Mouse (Mus musculus) CH12.LX (cell line): ENCODE data around the gene Rab11fip3. TPM values are rescaled to one million over a fixed set of nuclear protein-coding genes. Genes with fewer than 3 reads are reported as not detected.

Experiments used
- DNase-seq: peaks from one replicate; pipeline ENCODE4 v3.0.0-alpha.2; 2013; ENCODE audit errors: extremely low read depth
- H3K27ac ChIP-seq: 2 replicates; pipeline ENCODE4 v1.5.1; 2012; ENCODE audit warnings: low read depth, mild to moderate bottlenecking, control low read depth, moderate library complexity; ENCODE audit not compliant: insufficient read depth
- H3K27me3 ChIP-seq: replicated peaks from 2 replicates; pipeline ENCODE3; 2012; ENCODE audit warnings: inconsistent platforms
- H3K36me3 ChIP-seq, 2 experiments: replicated peaks in 1 of 2; 2 replicates each; pipeline versions ENCODE3 to v1.6.1; 2012; ENCODE audit warnings: inconsistent platforms in 1 of 2, low read length in 1 of 2, mild to moderate bottlenecking in 1 of 2, mixed read lengths in 1 of 2, moderate library complexity in 1 of 2; ENCODE audit not compliant: control insufficient read depth in 1 of 2, insufficient read depth in 1 of 2
- H3K4me1 ChIP-seq, 2 experiments: 2 replicates each; pipeline ENCODE4 v1.6.1; 2012; ENCODE audit warnings: inconsistent platforms in 1 of 2, moderate library complexity in 1 of 2; ENCODE audit not compliant: insufficient read depth in 2 of 2, control insufficient read depth in 1 of 2
- H3K4me2 ChIP-seq: 2 replicates; pipeline ENCODE4 v1.6.1; 2012; ENCODE audit warnings: low read depth, mild to moderate bottlenecking, control low read depth; ENCODE audit not compliant: poor library complexity, insufficient read depth, severe bottlenecking
- H3K4me3 ChIP-seq, 3 experiments: fragments of 150-350 bp in 1 of 3; sonication (generic) in 1 of 3; replicated peaks in 1 of 3; 2 replicates each; pipeline versions ENCODE3 to v1.5.1; 2011 to 2012; ENCODE audit warnings: low read depth in 2 of 3, low read length in 2 of 3, mild to moderate bottlenecking in 2 of 3, moderate library complexity in 2 of 3, control low read depth in 1 of 3, improper control_type of control experiment in 1 of 3, inconsistent platforms in 1 of 3, mixed read lengths in 1 of 3; ENCODE audit not compliant: poor library complexity in 1 of 3
- H3K79me2 ChIP-seq: replicated peaks from 2 replicates; pipeline ENCODE4 v1.6.1; 2012; ENCODE audit warnings: mild to moderate bottlenecking, moderate library complexity; ENCODE audit not compliant: control insufficient read depth, poor library complexity, insufficient read depth, severe bottlenecking; ENCODE audit errors: extremely low read depth
- H3K9ac ChIP-seq: 2 replicates; pipeline ENCODE4 v1.6.1; 2012; ENCODE audit warnings: low read depth, mild to moderate bottlenecking, control low read depth, moderate library complexity; ENCODE audit not compliant: insufficient read depth
- H3K9me3 ChIP-seq: replicated peaks from 2 replicates; pipeline ENCODE3; 2012; ENCODE audit warnings: low read length, inconsistent platforms, mixed read lengths
- BHLHE40 ChIP-seq: IDR thresholded peaks from 2 replicates; pipeline ENCODE4 v1.6.1; 2011; ENCODE audit warnings: mild to moderate bottlenecking, low read depth, low read length, improper control_type of control experiment
- CHD1 ChIP-seq: IDR thresholded peaks from 2 replicates; pipeline ENCODE4 v1.6.1; 2012; ENCODE audit warnings: low read depth, low read length, improper control_type of control experiment, inconsistent platforms
- ETS1 ChIP-seq: conservative IDR thresholded peaks from 2 replicates; pipeline ENCODE4 v1.6.1; 2012; ENCODE audit warnings: low read depth, mild to moderate bottlenecking, inconsistent platforms, low read length, improper control_type of control experiment, moderate library complexity
- IRF4 ChIP-seq: IDR thresholded peaks from 2 replicates; pipeline ENCODE4 v1.6.1; 2014; ENCODE audit warnings: low read depth, mild to moderate bottlenecking, inconsistent platforms, low read length, improper control_type of control experiment
- JUN ChIP-seq: IDR thresholded peaks from 2 replicates; pipeline ENCODE4 v1.6.1; 2011; ENCODE audit warnings: low read depth, mild to moderate bottlenecking, low read length, improper control_type of control experiment, moderate library complexity; ENCODE audit not compliant: insufficient read depth
- JUND ChIP-seq: conservative IDR thresholded peaks from 2 replicates; pipeline ENCODE4 v1.6.1; 2011; ENCODE audit warnings: low read depth, low read length, improper control_type of control experiment
- KAT2A ChIP-seq: IDR thresholded peaks from 2 replicates; pipeline ENCODE4 v1.6.1; 2012; ENCODE audit warnings: low read length, improper control_type of control experiment, inconsistent platforms; ENCODE audit not compliant: insufficient replicate concordance
- MAFK ChIP-seq: IDR thresholded peaks from 2 replicates; pipeline ENCODE4 v1.6.1; 2011; ENCODE audit warnings: low read length, improper control_type of control experiment; ENCODE audit not compliant: insufficient replicate concordance
- NRF1 ChIP-seq: IDR thresholded peaks from 2 replicates; pipeline ENCODE4 v1.6.1; 2014; ENCODE audit warnings: low read depth, mild to moderate bottlenecking, inconsistent platforms, low read length, improper control_type of control experiment, moderate library complexity
- TBP ChIP-seq: conservative IDR thresholded peaks from 2 replicates; pipeline ENCODE4 v1.6.1; 2011; ENCODE audit warnings: low read depth, low read length, improper control_type of control experiment
- dilution Hi-C: fragments of 300-500 bp; cut with MboI; formaldehyde crosslinking; loops from 2 replicates; pipeline ENCODE4 v1.14.3; 2020; ENCODE audit warnings: low sequenced_read_pairs; ENCODE audit not compliant: extremely low pct_unique_long_range_greater_than_20kb, extremely low pct_ligation_motif_present
- in situ Hi-C: fragments of 300-500 bp; cut with MboI; formaldehyde crosslinking; loops from 3 replicates; pipeline ENCODE4 v1.14.3; 2019; ENCODE audit warnings: low sequenced_read_pairs, low pct_ligation_motif_present, low pct_unique_long_range_greater_than_20kb, mixed read lengths
- polyA plus RNA-seq: library from polyadenylated mRNA; unstranded; fragments of >175 nt; gene quantifications from 2 replicates; pipeline ENCODE4 v1.2.1, GENCODE M21; 2012; ENCODE audit warnings: low read depth; ENCODE audit not compliant: insufficient read length
- total RNA-seq, 2 experiments: library from RNA; depleted of rRNA; stranded (reverse); fragments of 300-350 nt in 1 of 2; fragments of >200 nt in 1 of 2; gene quantifications; 2 replicates each; pipeline ENCODE4 v1.2.3; 2012 to 2014

Gene Rab11fip3
- total and polyA plus RNA-seq, 3 experiments, result 3.5 to 7.6 (median 4.6) TPM

DNA sequence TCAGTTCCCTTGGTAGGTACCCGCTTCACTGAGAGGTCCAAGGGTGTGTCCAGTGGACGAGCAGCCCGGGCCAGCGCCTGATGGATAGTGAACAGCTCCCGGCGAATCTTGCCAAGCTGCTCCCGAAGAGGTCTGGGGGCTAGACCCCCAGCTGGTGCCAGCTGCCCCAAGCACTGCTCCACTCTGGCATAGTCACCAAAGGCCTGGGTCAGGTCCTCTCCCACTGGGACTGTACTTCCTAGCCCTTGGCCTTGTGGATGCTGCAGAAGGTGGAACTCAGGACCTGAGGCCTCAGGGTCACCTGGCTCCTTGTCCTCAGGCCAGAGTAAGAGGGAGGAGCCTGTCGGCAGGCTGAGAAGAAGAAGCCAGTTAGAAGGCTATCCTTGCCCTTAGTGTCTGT lies 122.5 kb downstream of the Rab11fip3 start:
- Histone ChIP-seq H3K9ac (no peak overlapping the region), H3K4me1 (peaks cover 11 to 17% of the 10 kb centered on the region in 2 experiments; a peak in 3 of 4 replicates), H3K9me3 (no peaks in the 10 kb centered on the region), H3K27me3 (peaks cover 51% of the 10 kb centered on the region), H3K36me3 (no peaks in the 10 kb centered on the region), H3K4me2 (no peak overlapping the region), H3K4me3 (no peak overlapping the region), H3K79me2 (no peaks in the 10 kb centered on the region), H3K27ac (no peak overlapping the region)
- DNase-seq, result no peak
- dilution Hi-C loops, result no loop called here
- TF ChIP-seq CHD1 (no peak), TBP (no peak)
- in situ Hi-C loops, result no loop called here

DNA sequence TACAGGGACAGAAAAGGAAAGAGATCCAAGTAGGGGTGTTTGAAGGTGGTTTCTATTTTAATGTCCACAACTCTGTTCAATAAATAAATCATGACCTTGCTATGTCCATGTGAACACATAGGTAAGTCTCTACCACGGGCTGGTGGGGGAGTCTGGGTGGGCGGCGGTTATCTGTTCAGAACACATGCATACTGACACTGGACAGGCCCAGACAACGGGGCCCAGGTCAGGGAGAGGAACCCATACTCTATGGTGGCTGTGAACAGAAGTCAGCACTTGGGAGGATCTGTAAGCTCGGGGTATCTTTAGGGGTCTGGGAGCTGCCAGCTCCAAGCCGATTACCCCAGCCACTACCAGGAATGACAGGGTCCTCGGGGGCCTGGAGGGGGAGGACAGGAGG lies 123.0 kb downstream of the Rab11fip3 start:
- dilution Hi-C loops, result no loop called here
- H3K36me3 ChIP-seq, result no peaks in the 10 kb centered on the region
- H3K9me3 ChIP-seq, result no peaks in the 10 kb centered on the region
- H3K27ac ChIP-seq, result no peak overlapping the region
- no peak overlapping the region for H3K4me2 ChIP-seq
- peaks cover 11 to 17% of the 10 kb centered on the region in 2 experiments; a peak in 3 of 4 replicates for H3K4me1 ChIP-seq
- H3K79me2 ChIP-seq, result peaks cover 4% of the 10 kb centered on the region; the same call in 1 of the 2 replicates
- no peak for DNase-seq
- in situ Hi-C loops, result no loop called here
- no peak overlapping the region for H3K9ac ChIP-seq
- no peak overlapping the region for H3K4me3 ChIP-seq
- TF ChIP-seq IRF4, result no peak
- H3K27me3 ChIP-seq, result peaks cover 45% of the 10 kb centered on the region

DNA sequence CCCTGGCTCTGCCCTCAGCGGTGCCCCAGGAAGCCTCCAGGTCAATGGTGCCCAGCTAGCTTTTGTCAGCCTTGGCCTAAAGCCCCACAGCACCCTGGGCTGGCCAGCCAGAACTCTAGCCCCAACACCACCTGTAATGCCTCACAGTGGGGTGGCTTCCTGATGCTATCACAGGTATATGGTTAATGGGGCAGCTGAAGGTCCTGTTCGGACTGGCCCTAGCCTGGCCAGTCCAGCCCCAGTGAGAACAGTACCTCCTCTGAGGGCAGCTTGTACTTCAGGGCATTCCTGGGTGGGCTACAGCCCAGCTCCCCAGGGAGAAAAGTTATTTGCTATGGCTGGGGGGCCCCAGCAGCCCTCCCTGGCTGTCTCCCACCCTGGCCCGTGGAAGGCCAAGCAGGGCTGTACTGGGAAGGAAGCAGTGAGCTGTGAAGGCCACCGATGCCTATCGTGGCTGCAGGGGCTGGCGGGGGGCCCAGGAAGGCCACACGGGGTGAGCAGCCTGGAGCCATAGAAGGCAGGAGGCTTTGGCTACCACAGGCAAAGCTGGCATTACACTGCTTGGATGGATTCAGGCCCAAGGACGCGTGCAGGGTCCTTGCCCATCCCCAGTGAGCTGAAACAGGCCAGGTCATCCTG lies 123.7 kb downstream of the Rab11fip3 start:
- peaks cover 11% of the 10 kb centered on the region for H3K79me2 ChIP-seq

More for the DNA sequence above, 123.7 kb downstream of the Rab11fip3 start:
- H3K27me3 ChIP-seq, result peaks cover 39% of the 10 kb centered on the region
- peaks cover 12 to 22% of the 10 kb centered on the region in 2 experiments; a peak in 3 of 4 replicates for H3K4me1 ChIP-seq
- no peaks in the 10 kb centered on the region for H3K36me3 ChIP-seq
- dilution Hi-C loops, result no loop called here
- H3K27ac ChIP-seq, result no peak overlapping the region
- no peak overlapping the region for H3K9ac ChIP-seq
- H3K4me2 ChIP-seq, result no peak overlapping the region
- TF ChIP-seq ETS1 (no peak), JUND (no peak), CHD1 (no peak), NRF1 (no peak), BHLHE40 (no peak), KAT2A (no peak), JUN (no peak), MAFK (no peak)
- in situ Hi-C loops, result no loop called here
- H3K4me3 ChIP-seq, result no peak overlapping the region
- H3K9me3 ChIP-seq, result no peaks in the 10 kb centered on the region
- DNase-seq, result no peak
